Mouse (Mus musculus) embryonic fibroblast, embryonic 13.5 days (primary cell): ENCODE measurements around the gene Cnot10. TPM values are rescaled to one million over a fixed set of nuclear protein-coding genes. Genes with fewer than 3 reads are reported as not detected.

Source experiments
- H3K27ac ChIP-seq: 2 replicates; pipeline ENCODE4 v1.5.1; 2012; ENCODE audit warnings: low read length, control low read depth, inconsistent platforms; ENCODE audit not compliant: insufficient read depth
- H3K4me1 ChIP-seq: 2 replicates; pipeline ENCODE4 v1.6.1; 2011; ENCODE audit warnings: low read length; ENCODE audit not compliant: control insufficient read depth, insufficient read depth
- H3K4me3 ChIP-seq: 2 replicates; pipeline ENCODE4 v1.5.1; 2011; ENCODE audit warnings: mild to moderate bottlenecking, control low read depth, low read length; ENCODE audit not compliant: insufficient read depth
- CTCF ChIP-seq: IDR thresholded peaks from 2 replicates; pipeline ENCODE4 v1.5.1; 2011; ENCODE audit warnings: mild to moderate bottlenecking, control low read depth, low read length, moderate library complexity, borderline replicate concordance; ENCODE audit not compliant: insufficient read depth
- POLR2A ChIP-seq: IDR thresholded peaks from 2 replicates; pipeline ENCODE4 v1.6.1; 2011; ENCODE audit warnings: low read depth, mild to moderate bottlenecking, control low read depth, low read length, moderate library complexity
- polyA plus RNA-seq: library from polyadenylated mRNA; stranded (reverse); fragments of >200 nt; gene quantifications from 2 replicates; pipeline ENCODE4 v1.2.4, GENCODE M21; 2011; ENCODE audit warnings: low read depth; ENCODE audit not compliant: missing spikeins, insufficient read length

Gene Cnot10
- polyA plus RNA-seq, 1 experiment, result 38.6 TPM

GRCm38 (mm10) chr9:114673626-114674025 lies 33.6 kb upstream of the Cnot10 start:
- Histone ChIP-seq H3K4me3 (no peak overlapping the region), H3K27ac (no peak overlapping the region), H3K4me1 (no peaks in the 10 kb centered on the region)
- no peak for TF ChIP-seq POLR2A
- TF ChIP-seq CTCF, result no peak

DNA sequence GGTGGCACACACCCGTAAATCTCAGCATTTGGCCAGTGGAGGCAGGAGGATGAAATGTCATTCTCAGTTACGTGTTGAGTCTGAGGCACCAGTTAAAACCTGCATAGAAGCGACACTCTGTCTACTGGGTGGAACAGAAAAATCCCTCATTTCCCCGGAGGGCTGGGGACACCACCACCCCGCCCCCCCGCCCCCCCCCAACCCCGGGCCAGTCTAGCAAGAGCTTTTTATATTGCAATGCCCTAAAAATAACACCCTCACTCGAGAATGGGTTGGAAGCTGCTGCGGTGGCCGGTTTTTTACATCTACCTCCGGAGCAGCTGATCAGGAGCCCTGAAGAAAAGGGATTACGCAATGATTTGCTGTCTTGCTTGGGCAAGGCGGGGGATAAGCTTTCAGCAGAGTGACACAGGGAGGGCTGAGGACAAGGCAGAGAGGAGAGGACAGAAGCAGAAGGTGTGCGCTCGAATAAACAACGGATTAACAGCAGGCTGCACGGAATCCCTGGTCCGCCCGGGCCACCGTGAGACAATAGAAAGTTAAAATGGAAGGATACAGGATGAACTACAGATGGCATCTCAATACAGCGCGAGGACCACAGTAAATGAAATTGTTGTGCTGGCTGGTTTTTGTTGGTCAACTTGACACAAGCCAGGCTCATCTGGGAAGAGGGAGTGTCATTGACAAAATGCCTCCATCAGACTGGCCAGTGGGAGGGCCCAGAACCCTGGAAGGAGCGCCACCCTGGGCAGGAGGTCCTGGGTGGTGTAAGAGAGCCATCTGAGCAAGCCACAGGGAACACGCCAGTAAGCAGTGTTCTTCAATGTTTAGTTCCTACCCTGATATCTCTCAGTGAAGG lies 32.9 kb upstream of the Cnot10 start:
- H3K4me1 ChIP-seq, result no peaks in the 10 kb centered on the region
- H3K27ac ChIP-seq, result no peak overlapping the region
- peak overlapping the region; percentile 23 for H3K4me3 ChIP-seq
- TF ChIP-seq POLR2A (no peak), CTCF (no peak)

- TF ChIP-seq CTCF (no peak), POLR2A (no peak)
Observed at GRCm38 (mm10) chr9:114671946-114672345, 32.0 kb upstream of the Cnot10 start.

DNA sequence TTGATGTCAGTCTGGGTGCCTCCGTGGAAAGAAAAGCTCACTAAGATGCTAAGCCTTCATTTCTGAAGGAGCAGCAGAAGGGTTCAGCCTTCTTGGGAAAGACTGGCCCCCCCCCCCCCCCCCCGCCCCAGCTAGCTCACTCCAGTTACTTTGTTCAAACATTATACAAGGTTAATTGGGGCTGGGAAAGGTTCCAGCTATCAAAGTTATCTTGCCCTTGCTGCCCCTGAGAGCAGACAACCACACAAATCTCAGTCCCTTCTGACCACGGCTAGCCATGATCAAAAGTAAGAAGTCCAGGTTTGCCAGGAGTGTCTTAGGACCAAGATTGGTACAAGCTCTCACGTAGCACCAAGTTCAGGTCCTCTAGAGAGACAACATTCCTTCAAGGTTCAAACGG lies 29.0 kb upstream of the Cnot10 start:
- no peak for TF ChIP-seq CTCF
- no peak for TF ChIP-seq POLR2A
- H3K27ac ChIP-seq, result no peak overlapping the region
- H3K4me3 ChIP-seq, result no peak overlapping the region
- H3K4me1 ChIP-seq, result no peaks in the 10 kb centered on the region

More at GRCm38 (mm10) chr9:114671946-114672345, 32.0 kb upstream of the Cnot10 start:
- Histone ChIP-seq H3K27ac (no peak overlapping the region), H3K4me1 (no peaks in the 10 kb centered on the region), H3K4me3 (no peak overlapping the region)

DNA sequence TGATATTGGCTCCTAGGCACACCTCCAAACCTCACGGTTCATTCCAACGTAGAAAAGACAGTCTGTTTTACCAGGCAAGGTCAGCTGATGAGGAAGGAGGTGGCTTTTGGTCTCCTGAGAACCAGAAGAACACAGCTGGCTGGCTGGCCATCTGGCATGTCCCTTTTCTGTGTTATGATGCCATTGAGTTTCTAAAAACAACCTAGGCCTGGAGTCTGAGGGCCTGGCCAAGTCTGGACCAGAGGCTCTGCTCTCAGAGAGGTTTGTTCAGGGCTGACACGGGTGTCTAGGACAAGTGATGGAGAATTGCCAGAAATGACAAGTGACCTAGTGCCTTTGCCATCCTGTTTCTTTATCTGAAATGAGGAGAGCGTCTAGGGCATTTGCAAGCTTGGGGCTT lies 28.1 kb upstream of the Cnot10 start:
- no peak overlapping the region for H3K4me3 ChIP-seq
- H3K27ac ChIP-seq, result no peak overlapping the region
- H3K4me1 ChIP-seq, result no peaks in the 10 kb centered on the region
- TF ChIP-seq POLR2A (no peak), CTCF (no peak)

DNA sequence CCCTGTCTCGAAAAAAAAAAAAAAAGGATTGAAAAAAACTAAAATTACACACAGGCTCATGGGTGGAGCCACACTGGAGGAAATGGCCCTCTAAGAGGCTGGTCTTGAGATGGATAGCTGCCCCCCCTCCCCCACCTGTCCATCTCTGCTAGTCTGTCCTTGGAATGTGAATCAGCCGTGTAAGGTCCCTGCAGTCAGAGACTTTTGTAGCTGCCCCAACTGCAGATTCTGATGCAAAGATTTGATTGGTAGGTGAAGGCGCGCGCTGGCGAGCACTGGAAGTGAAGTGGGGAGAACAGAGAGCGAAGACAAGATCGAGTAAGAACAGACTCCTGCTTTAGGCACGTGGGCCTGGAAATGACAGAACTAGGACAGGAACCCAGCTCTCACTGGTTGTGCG lies 26.9 kb upstream of the Cnot10 start:
- Histone ChIP-seq H3K4me1 (no peaks in the 10 kb centered on the region), H3K27ac (no peak overlapping the region), H3K4me3 (no peak overlapping the region)
- TF ChIP-seq CTCF (no peak), POLR2A (no peak)

DNA sequence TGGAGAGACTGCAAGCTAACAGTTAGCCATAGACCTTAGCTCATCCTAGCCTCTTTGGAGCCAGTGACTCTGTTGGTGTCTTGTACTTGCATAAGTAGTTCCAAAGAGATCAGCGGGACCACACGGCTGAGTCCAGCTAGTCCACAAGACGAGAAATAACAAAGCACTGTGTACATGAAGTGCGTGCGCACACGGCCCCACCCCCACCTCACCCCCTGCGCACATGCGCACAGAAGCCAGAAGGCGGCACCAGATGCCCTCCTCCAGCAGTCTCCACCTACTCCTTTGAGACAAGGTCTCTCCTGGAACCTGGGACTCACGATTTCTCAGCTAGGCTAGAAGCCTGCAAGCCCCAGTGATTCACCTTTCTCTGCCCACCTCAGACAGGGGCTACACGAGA lies 23.8 kb upstream of the Cnot10 start:
- no peak overlapping the region for H3K27ac ChIP-seq
- no peaks in the 10 kb centered on the region for H3K4me1 ChIP-seq
- no peak overlapping the region for H3K4me3 ChIP-seq
- TF ChIP-seq POLR2A (no peak), CTCF (no peak)

- no peak for TF ChIP-seq CTCF
- no peak for TF ChIP-seq POLR2A
- Histone ChIP-seq H3K27ac (no peak overlapping the region), H3K4me1 (no peaks in the 10 kb centered on the region), H3K4me3 (no peak overlapping the region)
Observed at GRCm38 (mm10) chr9:114661991-114662390, 22.0 kb upstream of the Cnot10 start.

DNA sequence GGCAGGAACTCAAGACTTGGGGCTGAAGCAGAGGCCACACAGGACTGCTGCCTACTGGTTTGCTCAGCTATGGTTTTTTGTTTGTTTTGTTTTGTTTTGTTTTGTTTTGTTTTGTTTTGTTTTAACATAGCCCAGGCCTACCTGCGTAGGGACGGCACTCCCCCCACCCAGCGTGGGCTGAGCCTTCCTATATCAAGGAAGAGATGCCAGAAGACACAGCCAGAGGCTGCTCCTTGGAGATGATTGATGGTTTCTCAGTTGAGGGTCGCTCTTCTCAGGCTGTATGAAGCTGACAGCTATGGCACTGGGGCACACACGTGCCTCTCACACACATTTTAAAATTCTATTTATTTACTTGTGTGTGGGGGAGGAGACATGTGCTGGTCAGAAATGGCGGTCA lies 21.0 kb upstream of the Cnot10 start:
- no peaks in the 10 kb centered on the region for H3K4me1 ChIP-seq
- TF ChIP-seq CTCF (no peak), POLR2A (no peak)
- no peak overlapping the region for H3K4me3 ChIP-seq
- H3K27ac ChIP-seq, result no peak overlapping the region

- TF ChIP-seq POLR2A (no peak), CTCF (no peak)
- Histone ChIP-seq H3K27ac (no peak overlapping the region), H3K4me1 (no peaks in the 10 kb centered on the region), H3K4me3 (no peak overlapping the region)
Observed at GRCm38 (mm10) chr9:114660506-114660905, 20.5 kb upstream of the Cnot10 start.
